Mouse (Mus musculus) liver, adult 2 months (tissue): ENCODE measurements around the gene Gm17455. TPM values are rescaled to one million over a fixed set of nuclear protein-coding genes. Genes with fewer than 3 reads are reported as not detected.

Experiments used
- DNase-seq: peaks from one replicate; pipeline ENCODE4 v3.0.0-alpha.2; 2011; ENCODE audit warnings: low read depth, low spot score; ENCODE audit errors: extremely low read depth
- H3K27ac ChIP-seq: fragments of 200-500 bp; replicated peaks from 2 replicates; pipeline ENCODE4 v1.5.1; 2012; ENCODE audit warnings: low read depth, mild to moderate bottlenecking, control low read depth, inconsistent platforms, low read length; ENCODE audit not compliant: insufficient read depth
- H3K27me3 ChIP-seq: fragments of 200-500 bp; 2 replicates; pipeline ENCODE4 v1.6.1; 2012; ENCODE audit warnings: mild to moderate bottlenecking, moderate library complexity, low read length, inconsistent platforms; ENCODE audit not compliant: control insufficient read depth, insufficient read depth
- H3K36me3 ChIP-seq: fragments of 200-500 bp; 2 replicates; pipeline ENCODE4 v1.6.1; 2012; ENCODE audit warnings: low read length, inconsistent platforms; ENCODE audit not compliant: control insufficient read depth, insufficient read depth
- H3K4me1 ChIP-seq: fragments of 200-500 bp; 2 replicates; pipeline ENCODE4 v1.6.1; 2011; ENCODE audit warnings: low read length; ENCODE audit not compliant: control insufficient read depth, insufficient read depth
- H3K4me3 ChIP-seq: fragments of 200-500 bp; 2 replicates; pipeline ENCODE4 v1.5.1; 2011; ENCODE audit warnings: low read depth, mild to moderate bottlenecking, control low read depth, low read length, moderate library complexity; ENCODE audit not compliant: insufficient read depth
- H3K79me2 ChIP-seq: fragments of 200-500 bp; 2 replicates; pipeline ENCODE4 v1.6.1; 2012; ENCODE audit warnings: inconsistent platforms, mild to moderate bottlenecking, low read length, moderate library complexity; ENCODE audit not compliant: control insufficient read depth, insufficient read depth
- H3K9ac ChIP-seq: fragments of 200-500 bp; 2 replicates; pipeline ENCODE4 v1.6.1; 2012; ENCODE audit warnings: low read depth, mild to moderate bottlenecking, control low read depth, inconsistent platforms, low read length
- CTCF ChIP-seq: fragments of 200-500 bp; IDR thresholded peaks from 2 replicates; pipeline ENCODE4 v1.5.1; 2011; ENCODE audit warnings: low read depth, low read length, control low read depth
- POLR2A ChIP-seq: fragments of 200-500 bp; IDR thresholded peaks from 2 replicates; pipeline ENCODE4 v1.6.1; 2011; ENCODE audit warnings: low read length, control low read depth; ENCODE audit not compliant: insufficient read depth; ENCODE audit errors: extremely low read depth
- WGBS: fragments of 180-500 bp; shearing (Covaris S2); methylation state at CpG from one replicate; pipeline ENCODE4 v1.1.7; 2018; 5-methylcytosine and 5-hydroxymethylcytosine counted together
- polyA plus RNA-seq: library from polyadenylated mRNA; depleted of rRNA; stranded (reverse); fragments of >200 nt; gene quantifications from 2 replicates; pipeline ENCODE4 v1.2.3, GENCODE M21; 2012
- total RNA-seq: library from RNA; depleted of rRNA; stranded (reverse); fragments of >200 nt; gene quantifications from 2 replicates; pipeline ENCODE4 v1.2.3, GENCODE M21; 2014

Gene Gm17455
- total and polyA plus RNA-seq, 2 experiments: not detected

- peaks cover 3% of the 10 kb centered on the region; the same call in 1 of the 2 replicates for H3K4me1 ChIP-seq
- no peaks in the 10 kb centered on the region for H3K79me2 ChIP-seq
- 62% methylated on average over 6 of the region's 6 CpGs for WGBS
- H3K4me3 ChIP-seq: no peak overlapping the region
- TF ChIP-seq CTCF (no peak), POLR2A (no peak)
- DNase-seq: no peak
- no peaks in the 10 kb centered on the region for H3K27me3 ChIP-seq
- no peak overlapping the region for H3K9ac ChIP-seq
- H3K36me3 ChIP-seq: no peaks in the 10 kb centered on the region
- H3K27ac ChIP-seq: no peak overlapping the region
These were observed 9.2 kb upstream of the Gm17455 start for GRCm38 (mm10) chr10:60390177-60390903.

DNA sequence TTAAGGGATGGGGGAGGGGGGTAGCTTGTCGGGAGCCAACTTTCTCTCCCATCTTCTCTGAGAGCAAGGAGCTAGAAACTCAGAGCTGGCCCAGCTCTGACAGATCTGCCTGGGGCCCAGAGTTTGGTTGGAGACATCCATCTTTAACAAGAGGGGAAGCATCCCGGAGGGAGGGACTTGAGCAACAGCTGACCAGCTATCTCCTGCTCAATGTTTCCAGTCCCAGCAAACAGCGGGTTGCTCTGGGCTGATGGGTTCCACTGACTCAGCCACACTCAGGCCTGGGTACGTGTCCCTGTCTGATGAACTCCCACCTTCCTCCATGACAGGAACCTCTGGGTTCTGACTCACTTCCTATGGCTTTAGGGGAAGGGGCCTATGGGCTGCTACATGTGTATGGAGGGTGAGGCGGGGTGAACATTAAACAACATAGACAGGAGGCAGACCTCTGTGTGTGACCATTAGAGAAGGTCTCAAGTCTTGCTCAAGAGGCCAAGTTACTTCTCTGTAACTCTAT is 8.6 kb upstream of the Gm17455 start:
- Histone ChIP-seq H3K4me1 (peaks cover 3% of the 10 kb centered on the region; the same call in 1 of the 2 replicates), H3K4me3 (no peak overlapping the region), H3K79me2 (no peaks in the 10 kb centered on the region), H3K27me3 (no peaks in the 10 kb centered on the region), H3K36me3 (no peaks in the 10 kb centered on the region), H3K27ac (no peak overlapping the region), H3K9ac (no peak overlapping the region)
- 78% methylated on average over 5 of the region's 5 CpGs for WGBS
- DNase-seq: no peak
- TF ChIP-seq CTCF: no peak
- no peak for TF ChIP-seq POLR2A

GRCm38 (mm10) chr10:60391661-60392060 is 7.9 kb upstream of the Gm17455 start:
- Histone ChIP-seq H3K27ac (no peak overlapping the region), H3K4me3 (no peak overlapping the region), H3K36me3 (no peaks in the 10 kb centered on the region), H3K79me2 (no peaks in the 10 kb centered on the region), H3K4me1 (peaks cover 3% of the 10 kb centered on the region; the same call in 1 of the 2 replicates), H3K9ac (no peak overlapping the region), H3K27me3 (no peaks in the 10 kb centered on the region)
- no peak for DNase-seq
- WGBS: 94% methylated on average over 9 of the region's 9 CpGs
- no peak for TF ChIP-seq CTCF
- no peak for TF ChIP-seq POLR2A

GRCm38 (mm10) chr10:60394936-60395335 is 4.6 kb upstream of the Gm17455 start:
- Histone ChIP-seq H3K27ac (no peak overlapping the region), H3K9ac (no peak overlapping the region), H3K4me3 (no peak overlapping the region), H3K4me1 (no peaks in the 10 kb centered on the region), H3K27me3 (no peaks in the 10 kb centered on the region), H3K36me3 (no peaks in the 10 kb centered on the region), H3K79me2 (no peaks in the 10 kb centered on the region)
- no peak for DNase-seq
- 76% methylated on average over 7 of the region's 7 CpGs for WGBS
- TF ChIP-seq CTCF (no peak), POLR2A (no peak)

GRCm38 (mm10) chr10:60395605-60396004 is 3.9 kb upstream of the Gm17455 start:
- H3K4me1 ChIP-seq: no peaks in the 10 kb centered on the region
- no peaks in the 10 kb centered on the region for H3K79me2 ChIP-seq
- TF ChIP-seq POLR2A: no peak
- no peak for TF ChIP-seq CTCF
- H3K36me3 ChIP-seq: no peaks in the 10 kb centered on the region
- no peak overlapping the region for H3K9ac ChIP-seq
- WGBS: 81% methylated on average over 5 of the region's 5 CpGs
- H3K27ac ChIP-seq: no peak overlapping the region
- DNase-seq: no peak
- H3K4me3 ChIP-seq: no peak overlapping the region
- no peaks in the 10 kb centered on the region for H3K27me3 ChIP-seq
